Mouse (Mus musculus) Patski (cell line): ENCODE results near the gene Ros1. TPM values are rescaled to one million over a fixed set of nuclear protein-coding genes. Genes with fewer than 3 reads are reported as not detected.

Source experiments
- ATAC-seq: fragments of 100-300 bp; one replicate; pipeline ENCODE4 v1.8.0; 2021
- CTCF ChIA-PET: fragments of 350-600 bp; sonication (Branson Sonifier 250); formaldehyde crosslinking; loops from one replicate; lab custom pipeline; 2022; ENCODE audit warnings: inconsistent platforms; lab: Charles Lee
- POLR2A ChIA-PET: fragments of 350-600 bp; sonication (Branson Sonifier 250); formaldehyde crosslinking; loops from one replicate; lab custom pipeline; 2022; ENCODE audit warnings: antibody characterized with exemption, inconsistent platforms; lab: Charles Lee
- DNase-seq: peaks from one replicate; pipeline ENCODE4 v3.0.0-alpha.2; 2011; ENCODE audit warnings: low read depth, low spot score
- H3K27me3 ChIP-seq: fragments of 371-371 bp; one replicate; pipeline ENCODE4 v1.5.1; 2021
- CTCF ChIP-seq: fragments of 100-300 bp; IDR thresholded peaks from one replicate; pipeline ENCODE4 v1.5.1; 2021
- in situ Hi-C: fragments of 300-500 bp; cut with MboI; formaldehyde crosslinking; loops from 3 replicates; pipeline ENCODE4 v1.11.1; 2018; ENCODE audit warnings: low pct_unique_long_range_greater_than_20kb, mixed read lengths
- polyA plus RNA-seq: library from polyadenylated mRNA; unstranded; gene quantifications from one replicate; pipeline ENCODE4 v1.2.3, GENCODE M21; 2021

Ros1 gene
- polyA plus RNA-seq, 1 experiment from 2014 or later, result 0.03 TPM

GRCm38 (mm10) chr10:52023213-52024052, 171.6 kb downstream of the Ros1 start:
- DNase-seq, result no peak
- ATAC-seq, result no peak
- CTCF ChIA-PET, result no interaction called here
- H3K27me3 ChIP-seq, result peaks cover 23% of the 10 kb centered on the region
- POLR2A ChIA-PET, result no interaction called here
- TF ChIP-seq CTCF, result no peak
- in situ Hi-C loops, result no loop called here

GRCm38 (mm10) chr10:52022413-52023212, 172.4 kb downstream of the Ros1 start, which contains the start of gene Vgll2:
Gene Vgll2, plus strand, starts transcription at chr10:52022502.
- H3K27me3 ChIP-seq, result peaks cover 20% of the 10 kb centered on the region
- POLR2A ChIA-PET, result interaction anchor here (0.6 to 0.7 kb wide), 2 partner anchors 61 to 155 kb away, joined by 4 to 5 read pairs; no protein-coding TSS in a partner anchor

GRCm38 (mm10) chr10:52021736-52022394, 173.2 kb downstream of the Ros1 start:
- CTCF ChIA-PET, result no interaction called here
- no peak for ATAC-seq
- DNase-seq, result no peak

More at GRCm38 (mm10) chr10:52022413-52023212, 172.4 kb downstream of the Ros1 start, which contains the start of gene Vgll2:
- no peak for TF ChIP-seq CTCF
- DNase-seq (no peak), ATAC-seq (peak; percentile 60)
- in situ Hi-C loops, result no loop called here
- CTCF ChIA-PET, result no interaction called here

GRCm38 (mm10) chr10:52021231-52021630, 173.8 kb downstream of the Ros1 start:
- no peak for TF ChIP-seq CTCF
- in situ Hi-C loops, result no loop called here
- ATAC-seq (no peak), DNase-seq (no peak)
- ChIA-PET CTCF (no interaction called here), POLR2A (interaction anchor here (0.6 kb wide), 1 partner anchor 398 kb away, joined by 3 read pairs; no protein-coding TSS in a partner anchor)
- H3K27me3 ChIP-seq, result peaks cover 20% of the 10 kb centered on the region

More at GRCm38 (mm10) chr10:52021736-52022394, 173.2 kb downstream of the Ros1 start:
- no peak for TF ChIP-seq CTCF
- H3K27me3 ChIP-seq, result peaks cover 20% of the 10 kb centered on the region
- POLR2A ChIA-PET, result interaction anchor here (0.6 to 0.7 kb wide), 2 partner anchors 61 to 154 kb away, joined by 4 to 5 read pairs; no protein-coding TSS in a partner anchor
- in situ Hi-C loops, result no loop called here

GRCm38 (mm10) chr10:52018471-52018870, 176.6 kb downstream of the Ros1 start:
- peaks cover 6% of the 10 kb centered on the region for H3K27me3 ChIP-seq
- POLR2A ChIA-PET, result no interaction called here
- DNase-seq (no peak), ATAC-seq (no peak)
- CTCF ChIA-PET, result no interaction called here
- in situ Hi-C loops, result no loop called here
- TF ChIP-seq CTCF, result no peak

Other genes starting within 250 kb of the Ros1 start
- gene Vgll2, start 172.7 kb downstream of the Ros1 start, polyA plus RNA-seq, result not detected
- 9.1 TPM for gene Dcbld1, start 38.4 kb upstream of the Ros1 start, polyA plus RNA-seq
- not detected for gene Gm26741, start 163.5 kb upstream of the Ros1 start, polyA plus RNA-seq
- 26.2 TPM for gene Gopc, start 186.9 kb upstream of the Ros1 start, polyA plus RNA-seq
- gene Nepn, start 193.7 kb upstream of the Ros1 start, polyA plus RNA-seq, result not detected
- 58.2 TPM for gene Nus1, start 222.3 kb upstream of the Ros1 start, polyA plus RNA-seq